Mouse (Mus musculus) left cerebral cortex, adult 2 months (tissue): ENCODE results near the gene Cxcl2. TPM values are rescaled to one million over a fixed set of nuclear protein-coding genes. Genes with fewer than 3 reads are reported as not detected.

ENCODE experiments used
- DNase-seq, 2 experiments: peaks; one replicate each; pipeline ENCODE4 v3.0.0; 2021 to 2022; ENCODE audit warnings: low spot score in 2 of 2, mixed read lengths in 1 of 2; ENCODE audit errors: extremely low spot score in 1 of 2
- H3K27ac ChIP-seq: fragments of 200-600 bp; 2 replicates; pipeline ENCODE4 v1.8.1; 2022
- H3K4me3 ChIP-seq: fragments of 200-600 bp; 2 replicates; pipeline ENCODE4 v1.8.1; 2022
- CTCF ChIP-seq: fragments of 200-600 bp; IDR thresholded peaks from 2 replicates; pipeline ENCODE4 v1.8.1; 2022; ENCODE audit warnings: antibody characterized with exemption, mild to moderate bottlenecking, moderate library complexity
- intact Hi-C: fragments of 180-260 bp; cut with DNase I; formaldehyde crosslinking; loops from one replicate; pipeline ENCODE4 v1.15.1; 2025
- total RNA-seq, 2 experiments: library from RNA; stranded (reverse); gene quantifications; 2 replicates each; pipeline ENCODE4 v1.2.3; 2021

Gene Cxcl2
- total RNA-seq, 2 experiments from 2014 or later, result not detected

DNA sequence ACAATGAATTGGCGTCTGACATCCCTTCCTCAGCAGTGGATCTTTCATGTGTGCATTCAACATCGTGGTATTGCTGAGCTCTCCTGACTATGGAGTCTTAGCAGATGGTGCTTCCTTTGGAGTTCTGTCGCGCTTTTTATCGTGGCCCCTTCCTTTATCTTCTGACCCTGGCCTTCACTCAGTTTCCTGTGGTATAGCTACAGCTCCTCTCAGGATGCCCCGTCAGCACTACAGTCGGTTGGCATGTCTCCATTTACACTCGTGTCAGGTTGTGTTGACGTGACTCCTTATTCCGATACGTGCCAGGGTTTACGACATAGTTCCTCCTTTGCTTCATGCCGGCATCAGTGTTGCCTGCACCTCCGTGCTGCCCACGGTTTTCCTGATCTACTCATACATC, 45.8 kb downstream of the Cxcl2 start:
- intact Hi-C loops, result no loop called here
- Histone ChIP-seq H3K27ac (no peak overlapping the region), H3K4me3 (no peak overlapping the region)
- TF ChIP-seq CTCF, result no peak
- DNase-seq, result no peak

DNA sequence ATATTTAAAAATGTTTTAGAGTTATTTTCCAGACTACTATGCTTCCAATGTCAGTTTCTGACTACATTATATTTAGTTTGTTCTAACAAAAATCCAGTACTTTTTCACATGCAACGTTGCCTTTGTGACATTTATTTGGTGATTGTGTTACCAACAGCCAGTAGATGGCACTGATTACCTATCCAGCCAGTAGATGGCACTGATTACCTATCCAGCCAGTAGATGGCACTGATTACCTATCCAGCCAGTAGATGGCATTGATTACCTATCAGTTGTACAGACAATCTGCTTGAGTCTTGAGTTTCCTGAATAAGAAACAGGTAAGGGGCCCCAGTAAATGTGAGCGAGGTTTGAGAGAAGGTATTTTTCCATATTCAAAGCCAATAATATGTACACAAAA, 47.8 kb downstream of the Cxcl2 start:
- H3K27ac ChIP-seq, result no peak overlapping the region
- peak; percentile 93 for TF ChIP-seq CTCF
- intact Hi-C loops, result loop anchor here (1.0 to 5.0 kb wide), 4 partner anchors 357 to 1051 kb away; no protein-coding TSS in a partner anchor

DNA sequence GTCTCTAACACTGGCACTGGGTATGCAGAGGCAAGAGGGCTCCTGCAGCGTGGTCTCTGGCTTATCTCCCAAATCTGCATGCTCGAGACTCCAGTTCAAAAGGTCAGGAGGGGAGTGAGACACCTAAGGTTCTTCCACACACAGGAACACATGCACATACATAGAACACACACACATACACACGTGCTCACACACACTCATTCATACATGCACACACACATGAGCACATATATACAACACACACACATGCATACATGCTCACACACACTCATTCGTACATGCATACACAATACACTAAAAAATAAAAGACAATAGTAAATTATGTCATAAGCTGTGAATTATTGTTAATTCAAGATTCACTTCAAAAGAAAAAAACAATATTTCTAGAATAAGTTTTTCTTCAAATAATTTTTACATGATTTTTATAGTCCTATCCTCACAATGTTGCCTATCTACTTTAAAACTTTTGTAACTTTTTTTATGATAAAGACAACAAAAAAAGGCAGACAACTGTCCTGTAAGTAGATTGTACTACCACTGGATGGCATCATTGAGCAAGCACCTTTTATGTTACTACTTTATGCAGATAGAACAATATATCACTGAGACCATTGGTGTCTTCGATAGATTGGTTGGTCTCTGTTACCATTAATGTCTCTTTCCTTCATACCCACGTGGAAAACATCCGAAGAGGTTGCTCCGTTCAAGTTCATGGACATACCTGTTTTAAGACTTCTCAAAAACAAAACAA, 49.2 kb downstream of the Cxcl2 start:
- no peak overlapping the region for H3K4me3 ChIP-seq
- DNase-seq, result no peak
- peak; percentile 61 for TF ChIP-seq CTCF
- no peak overlapping the region for H3K27ac ChIP-seq
- intact Hi-C loops, result loop anchor here (5.0 kb wide), 3 partner anchors 909 to 1049 kb away; no protein-coding TSS in a partner anchor

More for the DNA sequence above, 47.8 kb downstream of the Cxcl2 start:
- peak; percentile 30 to 47 for DNase-seq
- H3K4me3 ChIP-seq, result no peak overlapping the region

Other genes starting within 250 kb of the Cxcl2 start
- under 1 TPM in 1 of 2 experiments, not detected in 1; 0.35 TPM for gene Cxcl5, start 144.5 kb upstream of the Cxcl2 start, total RNA-seq
- under 1 TPM; 0.44 to 0.66 TPM for gene Ppbp, start 135.4 kb upstream of the Cxcl2 start, total RNA-seq
- gene Pf4, start 131.4 kb upstream of the Cxcl2 start, total RNA-seq, result 1 to 10 TPM; 3.5 to 3.8 TPM
- gene Cxcl3, start 117.8 kb upstream of the Cxcl2 start, total RNA-seq, result not detected
- gene Cxcl15, start 109.3 kb upstream of the Cxcl2 start, total RNA-seq, result not detected
- gene Cxcl1, start 12.6 kb upstream of the Cxcl2 start, total RNA-seq, result under 1 TPM in 1 of 2 experiments, not detected in 1; 0.37 TPM
- 10 to 100 TPM; 17.0 to 17.1 TPM for gene Mthfd2l, start 27.2 kb downstream of the Cxcl2 start, total RNA-seq
- under 1 TPM; 0.18 to 0.26 TPM for gene Epgn, start 123.6 kb downstream of the Cxcl2 start, total RNA-seq
- gene Ereg, start 170.8 kb downstream of the Cxcl2 start, total RNA-seq, result not detected
- gene Areg, start 235.7 kb downstream of the Cxcl2 start, total RNA-seq, result under 1 TPM in 1 of 2 experiments, not detected in 1; 0.96 TPM